Mouse (Mus musculus) cerebellum, adult (tissue): Measurements from ENCODE around the gene Lingo1.

Experiments
- ATAC-seq: cut with Nextera tagmentation; 2 replicates; pipeline ENCODE4 v1.9.2; 2017; ENCODE audit warnings: mild to moderate bottlenecking, moderate library complexity, mixed read lengths; ENCODE audit not compliant: insufficient number of reproducible peaks, low FRiP score, low TSS enrichment

Lingo1 gene

GRCm38 (mm10) chr9:56686339-56687144 lies 109.7 kb downstream of the Lingo1 start:
- no peak for ATAC-seq

GRCm38 (mm10) chr9:56682826-56683225 lies 113.4 kb downstream of the Lingo1 start:
- no peak for ATAC-seq

- ATAC-seq = no peak
Measured at GRCm38 (mm10) chr9:56681950-56682349, 114.3 kb downstream of the Lingo1 start.

GRCm38 (mm10) chr9:56678929-56679681 lies 117.2 kb downstream of the Lingo1 start:
- no peak for ATAC-seq

GRCm38 (mm10) chr9:56675696-56676095 lies 120.6 kb downstream of the Lingo1 start:
- no peak for ATAC-seq

- ATAC-seq = peak; percentile 48; the same call in 1 of the 2 replicates
Measured at GRCm38 (mm10) chr9:56669605-56670221, 126.6 kb downstream of the Lingo1 start.

GRCm38 (mm10) chr9:56664136-56664535 lies 132.1 kb downstream of the Lingo1 start:
- no peak for ATAC-seq

- no peak for ATAC-seq
Measured at GRCm38 (mm10) chr9:56662946-56663345, 133.3 kb downstream of the Lingo1 start.

GRCm38 (mm10) chr9:56662405-56662804 lies 133.9 kb downstream of the Lingo1 start:
- ATAC-seq = no peak

GRCm38 (mm10) chr9:56661217-56661840 lies 134.9 kb downstream of the Lingo1 start:
- ATAC-seq = no peak

- no peak for ATAC-seq
Measured at GRCm38 (mm10) chr9:56658580-56658979, 137.7 kb downstream of the Lingo1 start.

- ATAC-seq = no peak
Measured at GRCm38 (mm10) chr9:56657996-56658398, 138.3 kb downstream of the Lingo1 start.

GRCm38 (mm10) chr9:56656766-56657542 lies 139.3 kb downstream of the Lingo1 start:
- no peak for ATAC-seq

- no peak for ATAC-seq
Measured at GRCm38 (mm10) chr9:56655167-56655566, 141.1 kb downstream of the Lingo1 start.

GRCm38 (mm10) chr9:56652551-56652950 lies 143.7 kb downstream of the Lingo1 start:
- no peak for ATAC-seq

GRCm38 (mm10) chr9:56651586-56651985 lies 144.7 kb downstream of the Lingo1 start:
- ATAC-seq = no peak

GRCm38 (mm10) chr9:56646227-56647025 lies 149.8 kb downstream of the Lingo1 start:
- no peak for ATAC-seq

GRCm38 (mm10) chr9:56643474-56643873 lies 152.8 kb downstream of the Lingo1 start:
- ATAC-seq = no peak
